Comparison of ENCODE assay signal across 16 mouse cellular contexts in the genomic region with DNA sequence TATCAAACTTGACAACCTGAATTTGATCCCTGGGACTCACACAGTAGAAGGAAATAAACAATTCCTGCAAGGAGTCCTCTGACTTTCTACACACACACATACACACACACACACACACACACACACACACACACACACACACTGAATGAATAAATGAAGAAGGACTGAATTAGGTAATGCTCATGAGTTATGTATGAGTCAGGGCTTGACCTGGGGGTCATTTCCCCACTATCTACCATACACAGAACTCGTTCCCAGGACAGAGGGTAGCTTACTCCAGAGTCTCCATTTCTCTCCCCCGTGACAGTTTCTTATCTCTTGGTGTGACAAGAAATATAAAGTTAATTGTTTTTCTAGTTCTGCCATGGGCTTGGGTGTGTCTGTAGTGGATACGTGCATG. TPM values are rescaled to one million over a fixed set of nuclear protein-coding genes. Genes with fewer than 3 reads are reported as not detected.
DNase-seq lines count a peak whose midpoint lies in the region; ATAC-seq and TF ChIP-seq lines count a peak whose summit lies in the region.
"Had no signal": no experiment of that assay in that cellular context is flagged by ENCODE, and none has a peak within 500 bp of the region (broad histone marks: within the 10 kb centered on the region; RNA-seq: fewer than 3 reads in every experiment).

No protein-coding gene starts in this region.

- no peaks in the 10 kb centered on the region for H3K9me3 ChIP-seq in G1E (replicated peaks)
- no peaks in the 10 kb centered on the region for H3K9me3 ChIP-seq in intestine, embryonic 15.5 days
- H3K9me3 ChIP-seq: neural tube, embryonic 15.5 days; stomach, embryonic 15.5 days had no signal

- intact Hi-C loops in heart, postnatal 25 days (cut with DNase I), result loop anchor here (2.0 to 5.0 kb wide), 2 partner anchors 13 to 40 kb away; no protein-coding TSS in a partner anchor

- WGBS in intestine, embryonic 15.5 days, result 30% methylated on average over 3 of the region's 3 CpGs

- no peak overlapping the region for H3K4me3 ChIP-seq in G1E (ENCODE audit: low read depth, low read length)
- no peak overlapping the region for H3K4me3 ChIP-seq in intestine, embryonic 15.5 days (replicated peaks)
- H3K4me3 ChIP-seq: heart, adult 2 months; neural tube, embryonic 15.5 days; stomach, embryonic 15.5 days had no signal

- TF ChIP-seq CTCF in G1E (IDR thresholded peaks at IDR 0.05; ENCODE audit: low read depth, low read length), result no peak

- peaks cover 4% of the 10 kb centered on the region; the same call in 1 of the 2 replicates for H3K27me3 ChIP-seq in G1E (ENCODE audit: insufficient read depth, low read length)
- no peaks in the 10 kb centered on the region for H3K27me3 ChIP-seq in intestine, embryonic 15.5 days (replicated peaks)
- H3K27me3 ChIP-seq: neural tube, embryonic 15.5 days; stomach, embryonic 15.5 days had no signal

- peak; percentile 64 for DNase-seq in heart, adult 11 months
- no peak for DNase-seq in heart, postnatal 25 days (ENCODE audit: low spot score)
- DNase-seq in G1E (ENCODE audit: low spot score), result no peak
- no peak for DNase-seq in lung, postnatal 14 days
- DNase-seq in retina, embryonic 14.5 days (ENCODE audit: low spot score), result no peak
- DNase-seq: adrenal gland, adult 8-10 months; cerebellum, postnatal 14 days; heart, adult 2 months; heart, postnatal 10 days; kidney, adult 11 months; lung, embryonic 14.5 days; thymus, postnatal 36 days had no signal

- no peak overlapping the region for H3K4me2 ChIP-seq in intestine, embryonic 15.5 days (replicated peaks)
- H3K4me2 ChIP-seq: lung, embryonic 14.5 days; neural tube, embryonic 15.5 days; stomach, embryonic 15.5 days had no signal

- no peaks in the 10 kb centered on the region for H3K36me3 ChIP-seq in G1E (replicated peaks)
- H3K36me3 ChIP-seq in intestine, embryonic 15.5 days, result no peaks in the 10 kb centered on the region
- H3K36me3 ChIP-seq: neural tube, embryonic 15.5 days; stomach, embryonic 15.5 days had no signal

- H3K27ac ChIP-seq in intestine, embryonic 15.5 days, result no peak overlapping the region
- H3K27ac ChIP-seq: heart, adult 2 months; neural tube, embryonic 15.5 days; stomach, embryonic 15.5 days had no signal

- peak; percentile 46 for ATAC-seq in G1E (ENCODE audit: extremely low read depth, insufficient number of reproducible peaks, low FRiP score, poor library complexity, severe bottlenecking)
- peak; percentile 83 for ATAC-seq in intestine, embryonic 15.5 days
- ATAC-seq in megakaryocyte-erythroid progenitor cell, adult 5-6 weeks (replicated peaks; ENCODE audit: low FRiP score, low TSS enrichment, poor library complexity, severe bottlenecking), result peak; percentile 54

- peaks cover 14% of the 10 kb centered on the region for H3K4me1 ChIP-seq in G1E (ENCODE audit: insufficient read depth, low read depth, low read length)
- H3K4me1 ChIP-seq in intestine, embryonic 15.5 days (replicated peaks), result 0 out of 2 replicates have a peak, but pooled peaks cover 2% of the 10 kb centered on the region
- H3K4me1 ChIP-seq: neural tube, embryonic 15.5 days; stomach, embryonic 15.5 days had no signal

- no peak overlapping the region for H3K9ac ChIP-seq in intestine, embryonic 15.5 days
- H3K9ac ChIP-seq: lung, embryonic 14.5 days; neural tube, embryonic 15.5 days; stomach, embryonic 15.5 days had no signal

RNA-seq across cellular contexts. Expression of a gene that starts 50.1 kb away (rescaled TPM):
- 10 to 100 TPM; 16.1 to 20.0 TPM for total RNA-seq in heart, postnatal 25 days (2021)
- total RNA-seq in G1E (2014; fragmentation: Nextera tagmentation) (118 and 134 TPM in 2 replicates), G1E (2017) (110 and 118 TPM in 2 replicates)
- 111 and 121 TPM in 2 replicates for polyA plus RNA-seq in G1E (2012)
- polyA plus RNA-seq in intestine, embryonic 15.5 days (2015; fragmentation: Nextera tagmentation; extraction: Ambion mirVana), result 29.6 and 37.5 TPM in 2 replicates
- 40.4 and 43.7 TPM in 2 replicates for total RNA-seq in megakaryocyte-erythroid progenitor cell, adult 5-6 weeks (2014; fragmentation: Nextera tagmentation)
- total RNA-seq in megakaryocyte-erythroid progenitor cell, adult 5-6 weeks (2017), result 94.9 and 97.9 TPM in 2 replicates
